Mouse (Mus musculus) bone marrow, adult 2 months (tissue): ENCODE measurements around the gene Rhbdd1.

Experiments used
- CTCF ChIP-seq: fragments of 200-500 bp; IDR thresholded peaks from 2 replicates; pipeline ENCODE4 v1.5.1; 2011; ENCODE audit warnings: low read length, control low read depth; ENCODE audit not compliant: control insufficient read depth, insufficient read depth
- POLR2A ChIP-seq: fragments of 200-500 bp; IDR thresholded peaks from 2 replicates; pipeline ENCODE4 v1.6.1; 2011; ENCODE audit warnings: low read depth, mild to moderate bottlenecking, control low read depth, low read length, borderline replicate concordance; ENCODE audit not compliant: control insufficient read depth

GRCm38 (mm10) chr1:82364047-82364446 is 47.8 kb downstream of the Rhbdd1 start:
- no peak for TF ChIP-seq POLR2A
- TF ChIP-seq CTCF: no peak
